Mouse (Mus musculus): ENCODE results near the gene Lingo1.

Lingo1 gene

DNA sequence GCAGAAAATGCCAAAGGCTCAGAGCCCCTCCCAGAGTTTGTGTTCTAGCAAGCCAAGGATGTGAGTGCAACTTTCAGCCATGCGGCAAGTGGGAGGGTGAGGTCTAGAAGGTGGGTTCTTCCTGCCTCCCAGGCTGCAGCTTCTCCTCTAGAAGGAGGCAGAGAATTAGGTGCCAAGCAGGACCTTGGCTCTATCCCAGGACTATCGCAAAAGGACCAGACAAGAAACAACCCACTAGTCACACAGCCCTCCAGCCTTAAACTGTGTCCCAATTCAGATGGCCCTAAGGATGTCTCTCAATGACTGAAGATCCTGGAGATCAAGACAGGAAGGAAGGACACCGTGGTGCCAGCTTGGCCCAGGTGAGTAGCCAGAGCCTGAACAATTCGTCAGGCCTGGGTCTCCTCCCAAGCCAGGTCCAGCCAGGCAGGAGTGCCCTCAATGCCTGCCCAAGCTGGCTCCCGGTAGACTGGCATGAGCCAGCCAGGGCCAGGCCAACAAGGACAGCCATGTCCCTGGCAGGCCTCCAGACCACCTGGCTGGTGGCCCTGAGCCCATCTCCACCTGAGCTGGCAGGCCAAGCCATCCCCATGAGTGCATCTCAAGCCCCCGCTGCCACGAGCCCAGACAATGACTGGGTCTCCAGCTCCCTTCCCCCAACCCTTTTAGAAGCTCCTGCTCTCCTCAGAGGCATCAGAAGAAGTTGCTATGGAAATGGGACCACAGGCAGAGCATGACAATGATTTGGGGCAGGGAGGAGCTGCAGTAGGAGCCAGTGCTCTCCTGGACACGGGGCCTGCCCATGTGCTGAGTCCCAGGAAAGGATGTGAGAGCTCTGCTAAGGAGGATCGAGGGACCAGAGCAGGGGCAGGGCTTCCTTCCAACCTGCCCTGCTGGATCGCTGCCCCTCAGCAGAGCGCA lies 19.1 kb downstream of the Lingo1 start:
- peak; percentile 41 for DNase-seq (ENCODE audit: low read depth, low spot score)

DNA sequence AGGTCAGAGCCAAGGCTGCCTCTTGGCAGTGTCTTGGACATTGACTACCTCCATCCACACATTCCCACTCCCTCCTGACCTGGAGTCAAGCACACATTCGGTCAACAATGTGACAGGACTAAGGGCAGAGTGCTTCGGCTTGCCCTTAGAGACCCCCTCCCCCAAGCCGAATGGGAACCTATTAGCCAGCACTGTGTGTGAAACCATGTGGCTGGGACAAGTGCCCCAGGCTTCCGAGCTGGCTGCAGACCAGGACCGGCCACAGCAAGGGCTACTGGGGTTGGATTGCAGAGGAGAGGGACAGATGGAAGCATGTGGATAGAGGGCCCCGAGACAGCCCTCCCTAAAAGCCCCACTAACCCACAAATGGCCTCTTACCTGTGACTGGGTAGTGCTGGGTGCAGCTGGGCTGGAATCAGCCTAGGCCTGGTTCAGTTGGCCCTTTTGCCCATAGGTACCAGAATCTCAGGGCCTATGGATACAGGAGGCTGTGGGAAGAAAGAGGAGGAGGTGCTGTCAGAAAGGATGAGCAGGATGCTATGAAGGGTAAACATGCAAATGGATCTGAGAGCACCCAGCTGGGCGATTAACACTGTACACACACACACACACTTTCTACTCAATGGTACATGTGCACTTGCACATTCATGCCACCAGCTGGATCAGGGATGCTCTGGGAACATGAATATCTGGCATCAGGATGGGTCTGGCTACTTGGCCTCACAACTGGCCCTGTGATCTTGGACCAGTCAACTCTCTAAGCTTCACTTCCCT lies 20.9 kb downstream of the Lingo1 start:
- DNase-seq (ENCODE audit: low read depth, low spot score) = no peak

DNA sequence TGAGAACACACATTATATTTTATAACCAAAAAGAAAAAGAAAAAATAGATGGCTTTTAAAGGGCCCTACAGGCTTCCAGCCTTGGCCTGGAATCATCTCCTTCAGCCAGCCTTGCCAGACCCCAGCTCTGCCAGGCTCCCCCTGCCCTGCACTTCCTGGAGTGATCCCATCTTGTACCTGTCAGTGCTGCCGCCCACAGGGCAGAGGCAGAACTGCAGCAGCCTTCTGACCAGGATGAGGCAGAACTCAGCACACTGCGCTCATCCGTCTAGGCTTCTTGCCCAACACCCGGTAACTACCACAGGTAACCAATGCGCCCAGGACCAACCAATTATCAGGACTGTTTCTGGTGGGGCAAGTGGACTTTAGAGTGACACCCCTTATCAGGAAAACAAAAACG lies 22.0 kb downstream of the Lingo1 start:
- DNase-seq (ENCODE audit: low read depth, low spot score) = no peak

DNA sequence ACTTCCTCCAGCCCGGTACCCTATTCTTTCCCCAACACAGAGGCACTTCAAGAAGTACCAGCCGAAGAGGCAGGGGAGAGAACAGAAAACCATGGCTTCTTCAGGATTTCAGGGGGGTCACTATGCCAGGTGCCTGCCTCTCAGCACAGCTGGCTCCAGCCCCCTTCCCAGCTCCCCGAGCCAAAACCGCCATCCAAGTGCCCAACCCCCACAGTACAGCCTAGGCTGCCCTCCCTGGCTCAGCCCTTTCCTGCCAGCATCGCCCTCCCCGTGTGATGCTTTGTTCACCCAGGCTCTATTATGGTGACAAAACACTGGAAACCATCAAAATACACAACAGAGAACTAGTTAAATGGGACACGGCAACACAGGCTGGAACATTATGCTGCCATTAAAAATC lies 22.6 kb downstream of the Lingo1 start:
- DNase-seq (ENCODE audit: low read depth, low spot score) = no peak

DNA sequence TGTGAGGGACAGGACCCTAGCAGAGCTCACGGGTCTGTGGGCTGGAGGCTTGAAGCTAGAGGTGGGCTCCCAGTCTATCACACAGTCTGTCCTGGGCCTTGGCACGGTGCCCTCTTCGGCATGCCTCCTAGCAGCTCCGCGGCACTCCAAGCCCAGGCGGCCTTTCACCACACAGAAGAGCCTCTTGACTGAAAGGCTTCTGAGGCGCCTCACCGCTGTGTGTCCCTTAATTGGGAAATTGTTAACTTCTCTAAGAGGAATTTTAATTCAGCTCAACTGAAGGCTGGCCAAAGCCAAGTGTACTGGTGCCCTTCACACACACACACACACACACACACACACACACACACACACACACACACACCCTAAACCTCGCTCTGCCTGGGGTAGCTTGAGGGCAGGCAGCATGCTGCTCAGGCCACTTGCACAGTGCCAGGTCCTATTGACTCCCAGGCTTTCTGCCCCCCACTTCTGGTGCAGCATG lies 28.6 kb downstream of the Lingo1 start:
- DNase-seq (ENCODE audit: low read depth, low spot score) = no peak

DNA sequence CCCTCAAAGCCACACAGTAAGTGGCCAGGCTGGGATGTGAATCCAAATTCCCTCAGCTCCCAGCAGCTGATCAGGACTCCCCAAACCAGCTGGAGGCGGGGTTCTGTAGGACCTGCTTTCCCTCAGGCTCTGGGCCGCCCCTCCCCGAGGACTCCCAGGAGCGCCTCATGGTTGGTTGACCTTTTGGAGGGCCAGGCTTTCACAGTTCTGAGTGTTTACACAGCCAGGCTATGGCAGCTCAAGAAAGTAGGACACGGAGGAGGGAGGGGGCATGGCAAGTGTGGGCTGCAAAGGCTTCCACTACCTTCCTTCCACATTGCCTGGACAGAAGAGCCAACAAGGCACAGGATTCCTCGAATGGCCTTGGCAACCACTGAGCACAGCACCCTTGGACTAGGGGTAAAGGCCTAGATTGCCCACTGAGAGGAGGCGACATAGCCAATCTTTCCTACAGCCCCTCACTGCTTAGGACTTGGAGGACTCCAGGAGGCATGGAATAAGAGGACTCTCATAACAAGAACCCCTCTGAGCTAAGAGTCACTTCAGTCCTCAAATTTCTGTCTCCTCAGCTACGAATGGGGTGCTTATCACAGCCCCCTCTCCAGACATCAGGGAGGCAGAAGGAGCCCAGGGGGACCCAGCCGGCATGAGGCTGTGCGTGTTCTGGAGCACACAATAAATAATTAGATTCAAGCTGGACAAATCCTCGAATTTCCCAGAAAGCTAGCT lies 29.5 kb downstream of the Lingo1 start:
- DNase-seq (ENCODE audit: low read depth, low spot score) = no peak

DNA sequence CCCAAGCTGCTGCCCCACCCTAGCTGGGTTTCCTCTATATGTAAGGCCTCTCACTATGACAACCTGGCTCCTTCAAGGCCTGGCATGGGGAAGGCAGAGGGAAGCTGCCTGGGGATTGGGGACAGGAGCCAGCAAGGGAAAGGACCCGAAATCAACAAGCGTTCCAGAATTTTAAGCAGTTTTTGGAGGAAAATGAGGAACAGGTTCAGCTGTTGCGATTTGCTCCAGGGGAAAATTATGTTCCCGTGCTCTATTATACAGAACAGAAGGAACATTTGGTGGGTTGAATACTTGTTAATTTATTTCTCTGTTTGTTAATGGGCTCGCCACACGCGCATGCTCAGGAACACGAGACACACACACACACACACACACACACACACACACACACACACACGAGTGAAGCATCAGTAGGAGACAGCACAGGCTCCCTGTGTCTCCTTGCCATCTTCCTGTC lies 34.1 kb downstream of the Lingo1 start:
- no peak for DNase-seq (ENCODE audit: low read depth, low spot score)

DNA sequence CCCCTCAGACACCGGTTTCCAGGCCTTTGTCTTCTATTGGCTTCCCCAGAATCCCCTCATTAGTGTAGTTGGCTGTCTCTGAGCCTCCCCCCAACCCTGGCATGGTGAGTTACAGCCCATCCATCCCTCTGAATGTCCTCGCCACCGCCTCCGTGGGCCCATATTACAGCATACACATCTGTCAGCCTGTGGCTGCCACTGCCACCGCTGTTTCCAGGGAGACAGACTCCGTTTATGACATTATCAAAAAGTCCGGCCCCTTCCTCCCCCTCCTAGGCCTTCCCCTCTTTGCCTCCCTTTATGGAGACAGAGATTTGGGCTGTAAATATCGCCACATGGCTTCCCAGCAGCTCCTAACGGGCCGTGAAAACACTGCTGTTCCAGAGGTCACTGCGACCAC lies 38.5 kb downstream of the Lingo1 start:
- DNase-seq (ENCODE audit: low read depth, low spot score) = no peak

DNA sequence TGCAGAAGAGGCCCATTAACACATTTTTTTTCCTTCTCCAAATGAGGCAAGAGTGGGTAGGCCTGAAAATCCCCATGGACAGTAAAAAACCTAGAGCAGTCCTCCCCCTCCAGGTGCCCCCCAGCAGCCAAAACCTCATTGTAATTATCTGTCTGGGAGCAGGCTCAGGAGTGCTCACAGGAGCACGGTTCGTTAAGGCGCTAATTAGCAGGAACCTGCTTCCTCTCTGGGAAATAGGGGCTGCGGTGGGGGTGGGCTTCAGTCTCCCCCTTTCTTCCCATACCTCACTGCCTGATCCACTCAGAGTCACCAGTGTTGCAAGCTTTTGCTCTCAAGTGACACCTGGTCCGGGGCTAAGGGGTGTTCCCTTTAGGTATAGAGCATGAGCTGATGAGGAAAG lies 41.1 kb downstream of the Lingo1 start:
- no peak for DNase-seq (ENCODE audit: low read depth, low spot score)

DNA sequence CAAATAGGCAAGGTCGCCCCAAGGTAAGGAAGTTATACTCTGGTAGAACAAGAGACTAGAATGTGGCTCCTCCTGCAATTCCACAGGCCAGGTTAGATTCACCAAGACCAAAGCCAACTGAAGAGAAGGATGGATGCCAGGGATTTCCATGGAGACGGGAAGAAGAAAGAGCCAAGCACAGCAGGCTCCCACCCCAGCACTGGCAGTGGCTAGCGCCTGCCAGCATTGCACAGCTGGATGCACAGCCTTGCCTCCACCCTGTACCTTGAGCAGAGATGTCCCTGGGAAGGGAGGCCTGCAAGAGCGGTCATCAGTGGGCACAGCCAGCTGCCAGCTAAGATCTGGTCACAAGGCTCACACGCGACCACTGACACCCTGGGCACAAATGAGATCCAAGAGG lies 42.9 kb downstream of the Lingo1 start:
- DNase-seq (ENCODE audit: low read depth, low spot score) = no peak

DNA sequence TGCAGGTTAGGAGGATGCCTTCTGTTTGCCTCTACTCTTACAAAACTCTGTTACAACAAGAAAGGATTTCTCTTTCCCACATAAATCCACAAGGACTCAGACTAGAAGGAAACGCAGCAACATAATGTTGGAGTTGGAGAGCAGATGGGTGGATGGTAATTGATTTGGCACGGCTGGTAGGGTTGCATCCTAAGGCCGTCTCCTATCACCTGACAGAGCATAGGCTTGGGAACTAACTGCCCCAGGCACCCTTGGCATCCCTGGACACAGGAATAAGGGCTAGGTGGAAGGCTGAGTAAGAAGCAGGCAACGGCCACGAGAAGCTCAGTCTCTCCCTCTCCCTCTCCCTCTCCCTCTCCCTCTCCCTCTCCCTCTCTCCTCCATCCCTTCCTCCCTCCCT lies 48.2 kb downstream of the Lingo1 start:
- DNase-seq (ENCODE audit: low read depth, low spot score) = no peak

DNA sequence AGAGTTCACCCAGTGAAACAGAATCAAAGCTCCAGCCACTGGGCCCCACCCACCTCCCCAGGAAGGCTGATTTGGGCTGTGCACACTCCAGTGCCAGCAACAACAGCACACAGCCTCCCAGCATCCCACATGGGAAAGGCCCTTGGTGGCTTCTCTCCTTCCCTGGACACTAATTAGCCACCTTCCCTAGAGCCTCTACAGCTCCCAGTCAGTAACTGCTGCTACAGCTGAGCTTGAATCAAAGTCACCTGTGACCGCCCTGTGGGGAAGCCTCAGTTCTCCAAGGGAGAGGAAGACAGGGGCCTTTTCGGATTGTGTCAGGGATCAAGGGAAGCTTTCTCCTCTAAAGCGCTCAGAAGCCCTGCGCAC lies 49.4 kb downstream of the Lingo1 start:
- DNase-seq (ENCODE audit: low read depth, low spot score) = no peak

DNA sequence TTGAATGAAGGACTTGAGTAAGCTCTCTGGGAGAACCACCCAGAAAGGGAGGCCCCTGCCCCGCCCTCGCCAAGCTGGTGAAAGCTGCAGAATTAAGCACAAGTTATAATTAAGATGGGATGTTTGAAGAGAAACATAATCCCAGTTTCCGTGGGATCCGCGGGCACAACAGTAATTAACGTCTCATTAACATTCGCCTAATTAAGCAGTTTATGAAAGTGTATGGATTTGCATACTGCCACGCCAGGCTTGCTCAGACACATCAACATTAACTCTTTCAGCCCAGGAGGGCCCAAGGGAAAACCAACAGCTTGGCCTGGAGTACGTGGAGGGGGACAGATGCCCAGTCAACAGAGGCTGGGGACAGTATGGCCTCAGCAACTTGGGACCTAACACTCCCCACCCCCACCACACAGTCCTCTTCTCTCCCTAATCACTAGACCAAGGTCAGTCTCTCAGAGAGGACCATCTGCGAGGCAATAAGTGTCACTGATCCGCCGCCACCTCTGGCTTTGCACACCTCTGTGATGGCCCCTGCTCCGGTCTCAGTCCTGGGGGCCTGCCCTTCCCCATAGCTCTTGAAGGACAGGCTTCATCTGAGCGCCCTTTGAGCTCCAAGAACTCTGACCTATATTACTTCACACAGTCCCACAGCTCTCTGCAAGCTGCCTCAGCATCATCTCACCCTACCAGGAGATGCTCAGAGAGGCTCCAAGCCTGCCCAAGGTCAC lies 49.9 kb downstream of the Lingo1 start:
- DNase-seq (ENCODE audit: low read depth, low spot score) = no peak

DNA sequence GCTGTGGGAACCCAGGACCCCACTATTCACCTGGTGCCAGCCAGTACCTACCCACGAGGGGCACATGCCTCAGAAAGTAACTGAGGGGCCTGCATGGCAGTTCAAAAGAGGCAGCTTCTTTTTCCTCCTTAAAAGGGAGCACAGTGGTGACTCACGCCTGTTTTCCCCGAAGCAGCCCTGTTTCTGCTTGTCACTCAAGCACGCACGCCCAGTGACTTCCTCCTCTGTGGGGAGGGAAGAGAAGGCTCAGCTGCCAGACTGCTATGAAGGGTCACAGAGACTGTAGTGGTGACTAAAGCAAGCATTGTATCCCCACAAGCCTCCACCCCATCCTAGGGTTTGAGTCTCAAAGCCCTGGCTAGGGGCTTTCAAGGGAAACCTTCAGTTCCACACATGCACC lies 51.9 kb downstream of the Lingo1 start:
- DNase-seq (ENCODE audit: low read depth, low spot score) = no peak

DNA sequence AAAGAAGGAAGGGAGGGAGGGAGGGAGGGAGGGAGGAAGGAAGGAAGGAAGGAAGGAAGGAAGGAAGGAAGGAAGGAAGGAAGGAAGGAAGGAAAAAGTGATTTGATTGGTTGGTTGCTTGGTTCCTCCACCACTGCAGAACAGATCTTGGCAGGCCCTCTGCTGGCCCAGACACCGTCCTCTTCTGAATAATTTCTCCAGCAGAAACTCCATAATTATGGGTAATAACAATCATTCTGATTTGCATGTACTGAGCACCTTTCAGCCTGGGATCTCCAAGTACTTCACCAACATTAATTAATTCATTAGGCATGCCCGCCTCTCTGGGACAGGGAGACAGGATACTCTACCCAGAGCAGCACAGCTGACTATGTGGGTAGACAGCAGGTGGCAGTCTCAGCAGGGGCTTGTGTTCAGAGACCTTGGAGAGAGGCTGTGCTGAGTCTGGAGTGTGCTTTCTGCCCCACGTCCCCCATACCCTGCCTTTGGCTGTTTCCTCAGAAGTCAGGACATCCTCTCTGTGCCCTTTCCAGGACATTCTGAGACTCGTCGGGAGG lies 57.0 kb downstream of the Lingo1 start:
- DNase-seq (ENCODE audit: low read depth, low spot score) = no peak

DNA sequence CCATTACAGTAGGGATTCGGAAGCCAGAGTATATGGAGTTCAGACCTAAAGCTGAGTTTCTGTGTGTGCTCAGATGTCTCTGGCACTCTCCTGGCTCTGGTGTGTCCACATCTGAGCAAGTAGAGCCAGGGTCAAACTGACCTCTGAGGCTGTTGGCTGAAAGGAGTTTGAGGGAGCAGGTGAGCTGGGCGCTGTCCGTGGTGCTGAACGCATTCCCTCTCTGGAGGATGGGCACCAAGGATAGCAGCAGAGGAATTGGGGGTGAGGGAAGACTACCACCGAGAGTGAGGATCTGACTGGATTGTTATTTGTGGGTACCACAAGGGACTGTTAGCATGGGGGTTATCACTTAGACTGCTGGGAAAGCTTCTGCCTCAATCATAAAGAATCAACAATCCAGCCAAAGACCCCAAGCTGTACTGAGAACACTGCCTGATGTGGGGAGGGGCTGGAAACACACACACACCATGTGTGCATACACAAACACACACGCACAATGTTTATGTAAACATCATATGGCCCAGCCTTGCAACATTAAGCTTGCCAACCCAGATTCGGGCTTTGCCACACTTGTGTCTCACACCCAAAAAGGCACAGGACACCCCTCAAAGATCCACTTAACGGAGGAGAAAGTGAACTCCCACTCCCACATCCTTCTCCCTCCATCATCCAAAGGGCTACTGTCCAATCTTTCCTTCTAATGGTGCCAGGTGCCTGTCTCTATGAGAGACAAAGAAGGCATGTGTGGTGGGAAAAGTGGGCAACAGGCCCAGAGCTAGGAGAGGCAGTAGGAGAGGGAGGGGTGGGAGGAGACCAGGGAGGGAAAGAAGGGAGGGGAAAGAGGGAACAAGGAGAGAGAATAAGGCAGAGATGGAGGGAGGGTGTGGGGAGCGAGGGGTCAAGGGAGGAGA lies 57.8 kb downstream of the Lingo1 start:
- no peak for DNase-seq (ENCODE audit: low read depth, low spot score)

DNA sequence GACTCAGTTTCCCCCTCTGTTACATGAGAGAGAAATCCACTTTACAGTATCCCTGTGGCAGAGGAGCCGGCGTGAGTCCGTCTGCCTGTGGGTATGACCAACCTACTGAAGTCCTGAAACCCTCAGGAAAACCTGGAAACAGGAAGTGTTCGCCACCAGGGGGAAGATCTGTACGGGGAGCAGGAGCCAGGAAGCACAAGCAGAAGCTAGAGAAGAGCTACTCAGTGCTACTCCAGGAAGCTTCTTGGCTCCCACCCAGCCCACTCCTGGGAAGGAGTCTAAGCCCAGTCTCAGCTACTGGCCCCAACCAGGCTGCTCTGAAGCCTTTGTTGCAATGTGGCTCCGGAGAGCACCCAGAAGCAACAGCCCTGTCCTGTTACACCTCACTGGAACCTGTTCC lies 61.9 kb downstream of the Lingo1 start:
- DNase-seq (ENCODE audit: low read depth, low spot score) = no peak

DNA sequence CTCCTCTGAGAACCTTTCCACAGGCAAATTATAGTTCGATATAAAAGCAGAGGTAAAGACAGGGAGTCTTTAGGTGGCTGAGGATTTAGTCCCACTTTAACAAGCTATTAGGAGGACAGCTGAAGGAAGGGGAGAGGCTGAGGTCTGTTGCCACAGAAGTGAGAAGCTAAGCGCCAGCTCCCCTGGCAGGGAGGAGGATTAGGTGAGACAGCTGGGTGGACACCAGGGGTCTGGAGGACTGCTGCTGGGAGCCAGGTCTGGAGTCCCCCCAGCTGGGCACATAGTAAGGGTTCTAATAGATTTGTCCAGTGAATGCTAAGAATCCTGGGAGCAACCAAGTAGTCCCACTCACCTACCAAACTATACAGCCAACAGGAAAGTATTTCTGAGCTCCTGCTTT lies 65.3 kb downstream of the Lingo1 start:
- no peak for DNase-seq (ENCODE audit: low read depth, low spot score)

DNA sequence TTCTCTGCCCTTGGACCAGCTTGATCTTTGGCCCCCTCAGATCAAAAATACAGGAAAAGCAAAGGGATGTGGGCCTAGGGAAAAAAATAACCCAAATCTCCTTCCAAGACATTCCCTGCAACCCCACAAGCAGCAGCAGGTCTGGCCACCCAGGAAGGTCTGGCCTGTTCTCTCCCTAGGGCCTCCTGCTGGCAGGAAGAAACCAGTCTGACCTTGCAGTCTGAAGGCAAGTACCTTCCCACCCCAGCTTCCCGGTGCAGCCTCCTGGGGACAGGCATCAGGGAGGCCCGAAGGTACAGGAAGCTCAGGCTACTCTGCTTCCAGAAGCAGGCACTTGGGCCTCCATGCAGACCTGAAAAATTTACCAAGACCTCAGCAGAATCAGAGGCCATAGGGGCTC lies 67.1 kb downstream of the Lingo1 start:
- no peak for DNase-seq (ENCODE audit: low read depth, low spot score)

Data from telencephalon, adult 2 months (tissue).